Mouse (Mus musculus) forebrain, embryonic 11.5 days (tissue): ENCODE results near the gene Cep295. TPM values are rescaled to one million over a fixed set of nuclear protein-coding genes. Genes with fewer than 3 reads are reported as not detected.

Source experiments
- ATAC-seq: fragments of 200-750 bp; cut with Nextera tagmentation; replicated peaks from 2 replicates; pipeline ENCODE4 v1.8.0; 2017; ENCODE audit warnings: moderate TSS enrichment; ENCODE audit not compliant: low FRiP score
- DNase-seq: peaks from one replicate; pipeline ENCODE4 v3.0.0-alpha.2; 2017; ENCODE audit warnings: low spot score
- H3K27ac ChIP-seq: fragments of 300-500 bp; sonication (generic); 2 replicates; pipeline ENCODE4 v1.5.1; 2014; ENCODE audit warnings: low read depth, low read length
- H3K27me3 ChIP-seq: fragments of 300-500 bp; sonication (generic); 2 replicates; pipeline ENCODE4 v1.6.1; 2014; ENCODE audit warnings: mild to moderate bottlenecking, low read length, mixed read lengths; ENCODE audit not compliant: control insufficient read depth, insufficient read depth
- H3K36me3 ChIP-seq: fragments of 300-500 bp; sonication (generic); 2 replicates; pipeline ENCODE4 v1.6.1; 2014; ENCODE audit warnings: mild to moderate bottlenecking, low read length, moderate library complexity, mixed read lengths; ENCODE audit not compliant: control insufficient read depth, insufficient read depth
- H3K4me1 ChIP-seq: fragments of 300-500 bp; sonication (generic); replicated peaks from 2 replicates; pipeline ENCODE4 v1.6.1; 2014; ENCODE audit warnings: low read length, mixed read lengths; ENCODE audit not compliant: control insufficient read depth, insufficient read depth
- H3K4me2 ChIP-seq: fragments of 300-500 bp; sonication (generic); 2 replicates; pipeline ENCODE4 v1.6.1; 2014; ENCODE audit warnings: low read depth, mild to moderate bottlenecking, low read length, moderate library complexity, mixed read lengths; ENCODE audit not compliant: severe bottlenecking
- H3K4me3 ChIP-seq: fragments of 300-500 bp; sonication (generic); 2 replicates; pipeline ENCODE4 v1.5.1; 2014; ENCODE audit warnings: low read depth, low read length
- H3K9ac ChIP-seq: fragments of 300-500 bp; sonication (generic); 2 replicates; pipeline ENCODE4 v1.6.1; 2014; ENCODE audit warnings: low read length
- H3K9me3 ChIP-seq: fragments of 300-500 bp; sonication (generic); 2 replicates; pipeline ENCODE4 v1.6.1; 2016; ENCODE audit warnings: low read length, mixed read lengths; ENCODE audit not compliant: control insufficient read depth
- WGBS: fragments of 180-500 bp; shearing (Covaris S2); extraction: QIAGEN DNeasy Blood & Tissue Kit; methylation state at CpG from one replicate; pipeline ENCODE4 v1.1.7; 2014; 5-methylcytosine and 5-hydroxymethylcytosine counted together
- polyA plus RNA-seq: library from polyadenylated mRNA; unstranded; fragments of >200 nt; fragmentation: Nextera tagmentation; extraction: Ambion mirVana; gene quantifications from 2 replicates; pipeline ENCODE4 v1.2.1, GENCODE M21; 2014

The Cep295 gene
- polyA plus RNA-seq, result 28.3 and 28.4 TPM in 2 replicates

- ATAC-seq, result peak; percentile 100
- no peaks in the 10 kb centered on the region for H3K9me3 ChIP-seq
- 3% methylated on average over 60 of the region's 60 CpGs for WGBS
Observed at GRCm38 (mm10) chr9:15357484-15358275, at the start of gene Cep295. TSS of gene Cep295 (minus strand) at chr9:15357788.

GRCm38 (mm10) chr9:15397591-15397990 is 40.0 kb upstream of the Cep295 start:
- H3K4me1 ChIP-seq, result no peaks in the 10 kb centered on the region
- no peak for DNase-seq
- H3K4me3 ChIP-seq, result no peak overlapping the region
- no peak overlapping the region for H3K4me2 ChIP-seq
- no peak overlapping the region for H3K27ac ChIP-seq
- H3K36me3 ChIP-seq, result no peaks in the 10 kb centered on the region
- no peaks in the 10 kb centered on the region for H3K27me3 ChIP-seq
- no peak overlapping the region for H3K9ac ChIP-seq
- WGBS, result 62% methylated on average over 4 of the region's 4 CpGs
- no peaks in the 10 kb centered on the region for H3K9me3 ChIP-seq
- no peak for ATAC-seq

More at GRCm38 (mm10) chr9:15357484-15358275, at the start of gene Cep295:
- Histone ChIP-seq H3K4me1 (no peaks in the 10 kb centered on the region; the same call in 1 of the 2 replicates), H3K4me3 (peak within 1 kb of the TSS; percentile 87), H3K9ac (peak within 1 kb of the TSS; percentile 91), H3K27me3 (no peaks in the 10 kb centered on the region; the same call in 1 of the 2 replicates), H3K4me2 (peak within 1 kb of the TSS; percentile 77), H3K27ac (peak within 1 kb of the TSS; percentile 71), H3K36me3 (no peaks in the 10 kb centered on the region)
- DNase-seq, result peak; percentile 98

- Histone ChIP-seq H3K27ac (no peak overlapping the region), H3K36me3 (no peaks in the 10 kb centered on the region), H3K4me2 (no peak overlapping the region), H3K4me3 (no peak overlapping the region), H3K27me3 (no peaks in the 10 kb centered on the region), H3K9ac (no peak overlapping the region), H3K9me3 (no peaks in the 10 kb centered on the region), H3K4me1 (no peaks in the 10 kb centered on the region)
- WGBS, result 71% methylated on average over 1 of the region's 1 CpGs
- ATAC-seq (no peak), DNase-seq (no peak)
Observed at GRCm38 (mm10) chr9:15395353-15395942, 37.9 kb upstream of the Cep295 start.

GRCm38 (mm10) chr9:15387075-15387643 is 29.6 kb upstream of the Cep295 start:
- Histone ChIP-seq H3K36me3 (no peaks in the 10 kb centered on the region), H3K4me3 (no peak overlapping the region), H3K27me3 (no peaks in the 10 kb centered on the region), H3K9ac (no peak overlapping the region), H3K4me1 (no peaks in the 10 kb centered on the region), H3K9me3 (no peaks in the 10 kb centered on the region), H3K27ac (no peak overlapping the region), H3K4me2 (no peak overlapping the region)
- ATAC-seq (no peak), DNase-seq (no peak)
- 83% methylated on average over 5 of the region's 5 CpGs for WGBS

GRCm38 (mm10) chr9:15384266-15384665 is 26.7 kb upstream of the Cep295 start:
- Histone ChIP-seq H3K27me3 (no peaks in the 10 kb centered on the region), H3K36me3 (no peaks in the 10 kb centered on the region), H3K27ac (no peak overlapping the region), H3K9me3 (no peaks in the 10 kb centered on the region), H3K4me3 (no peak overlapping the region), H3K9ac (no peak overlapping the region), H3K4me2 (no peak overlapping the region), H3K4me1 (no peaks in the 10 kb centered on the region)
- ATAC-seq, result no peak
- no peak for DNase-seq
- WGBS, result 84% methylated on average over 5 of the region's 5 CpGs

GRCm38 (mm10) chr9:15366260-15366659 is 8.7 kb upstream of the Cep295 start:
- DNase-seq (no peak), ATAC-seq (no peak)
- Histone ChIP-seq H3K4me2 (no peak overlapping the region), H3K4me3 (no peak overlapping the region), H3K9me3 (no peaks in the 10 kb centered on the region), H3K4me1 (no peaks in the 10 kb centered on the region), H3K27ac (no peak overlapping the region), H3K36me3 (no peaks in the 10 kb centered on the region), H3K9ac (no peak overlapping the region), H3K27me3 (no peaks in the 10 kb centered on the region)
- 66% methylated on average over 2 of the region's 2 CpGs for WGBS

- DNase-seq (no peak), ATAC-seq (peak; percentile 33)
- Histone ChIP-seq H3K9ac (no peak overlapping the region), H3K4me1 (no peaks in the 10 kb centered on the region), H3K4me2 (no peak overlapping the region), H3K27me3 (no peaks in the 10 kb centered on the region), H3K9me3 (no peaks in the 10 kb centered on the region), H3K36me3 (no peaks in the 10 kb centered on the region), H3K4me3 (no peak overlapping the region), H3K27ac (no peak overlapping the region)
- 75% methylated on average over 1 of the region's 1 CpGs for WGBS
Observed at GRCm38 (mm10) chr9:15365856-15366255, 8.3 kb upstream of the Cep295 start.

- Histone ChIP-seq H3K9me3 (no peaks in the 10 kb centered on the region), H3K4me1 (no peaks in the 10 kb centered on the region), H3K4me2 (no peak overlapping the region), H3K27me3 (no peaks in the 10 kb centered on the region), H3K36me3 (no peaks in the 10 kb centered on the region), H3K27ac (no peak overlapping the region), H3K9ac (no peak overlapping the region), H3K4me3 (no peak overlapping the region)
- DNase-seq (no peak), ATAC-seq (no peak)
- 73% methylated on average over 1 of the region's 1 CpGs for WGBS
Observed at GRCm38 (mm10) chr9:15364843-15365242, 7.3 kb upstream of the Cep295 start.
